ENCODE assay signal across 14 mouse cellular contexts in genomic region chr5:136002751-136003151, GRCm38 (mm10). TPM values are rescaled to one million over a fixed set of nuclear protein-coding genes. Genes with fewer than 3 reads are reported as not detected.
A peak's percentile ranks its signal among the peaks of the same experiment; 100 is the strongest.
DNase-seq lines count a peak whose midpoint lies in the region; ATAC-seq and TF ChIP-seq lines count a peak whose summit lies in the region.
"Had no signal": no experiment of that assay in that cellular context is flagged by ENCODE, and none has a peak within 500 bp of the region (broad histone marks: within the 10 kb centered on the region; RNA-seq: fewer than 3 reads in every experiment).

No protein-coding gene starts in this region.

- TF ChIP-seq POLR2A in kidney, adult 2 months (IDR thresholded peaks at IDR 0.05; ENCODE audit: low read depth, low read length) = no peak

- no peaks in the 10 kb centered on the region for H3K4me1 ChIP-seq in kidney, adult 2 months (ENCODE audit: control insufficient read depth, insufficient read depth, low read length)
- peaks cover 3 to 7% of the 10 kb centered on the region in 2 experiments; a peak in 3 of 4 replicates for H3K4me1 ChIP-seq in ES-E14 (ENCODE audit: control insufficient read depth in 2 of 2, insufficient read depth in 2 of 2, low read length in 2 of 2, poor library complexity in 1 of 2)
- H3K4me1 ChIP-seq in stomach, embryonic 15.5 days = 0 out of 2 replicates have a peak, but pooled peaks cover 12% of the 10 kb centered on the region

- WGBS in kidney, adult 2 months = 45% methylated on average over 3 of the region's 3 CpGs
- 46% methylated on average over 3 of the region's 3 CpGs for WGBS in stomach, embryonic 15.5 days

- H3K9me3 ChIP-seq in ES-E14 (ENCODE audit: control insufficient read depth, insufficient read depth, low read depth, low read length) = no peaks in the 10 kb centered on the region
- no peaks in the 10 kb centered on the region for H3K9me3 ChIP-seq in stomach, embryonic 15.5 days

- no peak overlapping the region for H3K4me2 ChIP-seq in stomach, embryonic 15.5 days

- in situ Hi-C loops in ES-E14 (cut with MboI; ENCODE audit: low sequenced_read_pairs in 2 of 2, unreplicated experiment in 2 of 2) = no loop called here

- no peaks in the 10 kb centered on the region for H3K27me3 ChIP-seq in kidney, adult 2 months (replicated peaks; ENCODE audit: control insufficient read depth, insufficient read depth, low read length)
- H3K27me3 ChIP-seq in stomach, embryonic 15.5 days (replicated peaks) = no peaks in the 10 kb centered on the region

- H3K9ac ChIP-seq in ES-E14 (ENCODE audit: insufficient read depth, low read depth, low read length, poor library complexity, severe bottlenecking) = no peak overlapping the region
- no peak overlapping the region for H3K9ac ChIP-seq in stomach, embryonic 15.5 days

- no peak for TF ChIP-seq CTCF in kidney, adult 2 months (conservative IDR thresholded peaks at IDR 0.05; ENCODE audit: insufficient read depth, insufficient read length, low read depth, low read length)

- H3K4me3 ChIP-seq in kidney, adult 2 months (ENCODE audit: insufficient read depth, low read depth, low read length) = no peak overlapping the region
- H3K4me3 ChIP-seq in ES-E14 (ENCODE audit: insufficient read depth in 1 of 2, low read depth in 1 of 2, low read length in 2 of 2, poor library complexity in 1 of 2, severe bottlenecking in 1 of 2) = no peak overlapping the region
- no peak overlapping the region for H3K4me3 ChIP-seq in stomach, embryonic 15.5 days (replicated peaks)

- H3K27ac ChIP-seq in kidney, adult 2 months (ENCODE audit: insufficient read depth, low read depth, low read length) = 0 out of 2 replicates have a peak overlapping the region, but pooled peaks have one; percentile 12
- H3K27ac ChIP-seq in ES-E14 (ENCODE audit: insufficient read depth, low read depth, low read length, poor library complexity, severe bottlenecking) = peak overlapping the region; percentile 92
- peak overlapping the region; percentile 64 for H3K27ac ChIP-seq in stomach, embryonic 15.5 days
- H3K27ac ChIP-seq: macrophage had no signal

- no peak for ATAC-seq in stomach, embryonic 15.5 days (ENCODE audit: insufficient read depth, low FRiP score, low read depth)
- ATAC-seq: activated CD4-positive, CD25-positive, alpha-beta regulatory T cell, adult 4 months; intestine, embryonic 16.5 days had no signal

- no peak for DNase-seq in kidney, adult 2 months
- no peak for DNase-seq in kidney, postnatal 4 days
- DNase-seq in ES-E14 (ENCODE audit: low read depth, low spot score) = no peak
- DNase-seq in embryo, embryonic 10.5 days (ENCODE audit: low spot score) = peak; percentile 42
- no peak for DNase-seq in ovary, postnatal 36 days (ENCODE audit: low spot score)
- no peak for DNase-seq in yolk sac, embryonic 10.5 days (ENCODE audit: low spot score)

- no peaks in the 10 kb centered on the region for H3K36me3 ChIP-seq in kidney, adult 2 months (ENCODE audit: control insufficient read depth, insufficient read depth, low read length)
- H3K36me3 ChIP-seq in ES-E14 (ENCODE audit: control insufficient read depth, insufficient read depth, low read length, poor library complexity, severe bottlenecking) = peaks cover 7% of the 10 kb centered on the region; the same call in 1 of the 2 replicates
- peaks cover 21% of the 10 kb centered on the region for H3K36me3 ChIP-seq in stomach, embryonic 15.5 days

TF ChIP-seq in ES-E14, 5 proteins besides CTCF, POLR2A, EP300 and RAD21:
- TF ChIP-seq CHD2 (IDR thresholded peaks at IDR 0.05; ENCODE audit: low read depth, low read length) (no peak), ZC3H11A (IDR thresholded peaks at IDR 0.05; ENCODE audit: borderline replicate concordance, low read depth, low read length) (no peak), ZNF384 (IDR thresholded peaks at IDR 0.05; ENCODE audit: low read depth, low read length) (no peak), HCFC1 (IDR thresholded peaks at IDR 0.05; ENCODE audit: borderline replicate concordance, insufficient read depth, low read length) (no peak)

RNA-seq across cellular contexts. Expression of gene Dtx2, which starts 8.2 kb away (rescaled TPM):
- polyA plus RNA-seq in kidney, adult 2 months (2012; rRNA removed) = 16.3 and 16.7 TPM in 2 replicates
- 26.7 and 28.3 TPM in 2 replicates for total RNA-seq in ES-E14 (2012; rRNA removed)
- 22.9 and 25.4 TPM in 2 replicates for polyA plus RNA-seq in stomach, embryonic 15.5 days (2015; fragmentation: Nextera tagmentation; extraction: Ambion mirVana)

RNA-seq across cellular contexts. Expression of gene Zp3, which starts 22.9 kb away (rescaled TPM):
- 0.08 TPM in 1 of 2 replicates, not detected in the other for polyA plus RNA-seq in kidney, adult 2 months (2012; rRNA removed)
- 12.7 and 16.1 TPM in 2 replicates for total RNA-seq in ES-E14 (2012; rRNA removed)
- polyA plus RNA-seq in stomach, embryonic 15.5 days (2015; fragmentation: Nextera tagmentation; extraction: Ambion mirVana) = 1.7 TPM in 2 replicates
- total RNA-seq: granulocyte monocyte progenitor cell, adult 5-6 weeks; layer of hippocampus, adult 8-10 months had no signal
- polyA plus RNA-seq: activated CD4-positive, CD25-positive, alpha-beta regulatory T cell, adult 4 months; cortical plate, adult 2 months; macrophage; small intestine, adult 2 months had no signal

RNA-seq across cellular contexts. Expression of gene Ssc4d, which starts 28.4 kb away (rescaled TPM):
- 4.3 and 5.0 TPM in 2 replicates for polyA plus RNA-seq in kidney, adult 2 months (2012; rRNA removed)
- total RNA-seq in ES-E14 (2012; rRNA removed) = 10.9 and 11.0 TPM in 2 replicates
- polyA plus RNA-seq in stomach, embryonic 15.5 days (2015; fragmentation: Nextera tagmentation; extraction: Ambion mirVana) = 3.4 TPM in 2 replicates

RNA-seq across cellular contexts. Expression of gene Upk3b, which starts 35.5 kb away (rescaled TPM):
- polyA plus RNA-seq in kidney, adult 2 months (2012; rRNA removed) = 7.7 and 8.1 TPM in 2 replicates
- total RNA-seq in ES-E14 (2012; rRNA removed) = 1.6 and 2.2 TPM in 2 replicates
- 30.3 and 37.0 TPM in 2 replicates for polyA plus RNA-seq in stomach, embryonic 15.5 days (2015; fragmentation: Nextera tagmentation; extraction: Ambion mirVana)
- total RNA-seq: granulocyte monocyte progenitor cell, adult 5-6 weeks; layer of hippocampus, adult 8-10 months had no signal
- polyA plus RNA-seq: activated CD4-positive, CD25-positive, alpha-beta regulatory T cell, adult 4 months; cortical plate, adult 2 months; macrophage had no signal

RNA-seq across cellular contexts. Expression of gene Upk3bl, which starts 51.5 kb away (rescaled TPM):
- 0.52 and 0.96 TPM in 2 replicates for polyA plus RNA-seq in kidney, adult 2 months (2012; rRNA removed)
- 2.2 and 5.1 TPM in 2 replicates for total RNA-seq in ES-E14 (2012; rRNA removed)
- 72.2 and 117 TPM in 2 replicates for polyA plus RNA-seq in stomach, embryonic 15.5 days (2015; fragmentation: Nextera tagmentation; extraction: Ambion mirVana)
- total RNA-seq: granulocyte monocyte progenitor cell, adult 5-6 weeks had no signal
- polyA plus RNA-seq: activated CD4-positive, CD25-positive, alpha-beta regulatory T cell, adult 4 months; macrophage had no signal

Comparison
In these comparisons a context has a peak if more than half of its experiments do, and no peak if none do; other contexts are left out.
1. H3K27ac ChIP-seq: peak in every context shown above with its lines; median percentile 92 in ES-E14; 64 in stomach, embryonic 15.5 days; 12 in kidney, adult 2 months.